Mouse (Mus musculus) embryonic facial prominence, embryonic 11.5 days (tissue): ENCODE results near the gene Sptlc2. TPM values are rescaled to one million over a fixed set of nuclear protein-coding genes. Genes with fewer than 3 reads are reported as not detected.

Source experiments
- ATAC-seq: fragments of 200-750 bp; cut with Nextera tagmentation; replicated peaks from 2 replicates; pipeline ENCODE4 v1.8.0; 2017; ENCODE audit warnings: low read depth; ENCODE audit not compliant: insufficient number of reproducible peaks, low FRiP score, low TSS enrichment
- DNase-seq: peaks from one replicate; pipeline ENCODE4 v3.0.0-alpha.2; 2015; ENCODE audit warnings: low spot score
- H3K27ac ChIP-seq: fragments of 300-500 bp; sonication (generic); replicated peaks from 2 replicates; pipeline ENCODE4 v1.5.1; 2014; ENCODE audit warnings: mild to moderate bottlenecking, low read depth, low read length, control low read depth
- H3K27me3 ChIP-seq: fragments of 300-500 bp; sonication (generic); 2 replicates; pipeline ENCODE4 v1.6.1; 2014; ENCODE audit warnings: mild to moderate bottlenecking, low read length, moderate library complexity, mixed read lengths; ENCODE audit not compliant: control insufficient read depth, insufficient read depth
- H3K36me3 ChIP-seq: fragments of 300-500 bp; sonication (generic); replicated peaks from 2 replicates; pipeline ENCODE4 v1.6.1; 2014; ENCODE audit warnings: low read depth, mild to moderate bottlenecking, low read length, moderate library complexity, mixed read lengths; ENCODE audit not compliant: control insufficient read depth, insufficient read depth
- H3K4me1 ChIP-seq: fragments of 300-500 bp; sonication (generic); 2 replicates; pipeline ENCODE4 v1.6.1; 2014; ENCODE audit warnings: low read length, mixed read lengths; ENCODE audit not compliant: control insufficient read depth, insufficient read depth
- H3K4me2 ChIP-seq: fragments of 300-500 bp; sonication (generic); 2 replicates; pipeline ENCODE4 v1.6.1; 2014; ENCODE audit warnings: low read depth, mild to moderate bottlenecking, control low read depth, low read length, moderate library complexity
- H3K4me3 ChIP-seq: fragments of 300-500 bp; sonication (generic); 2 replicates; pipeline ENCODE4 v1.5.1; 2014; ENCODE audit warnings: low read depth, low read length, control low read depth
- H3K9ac ChIP-seq: fragments of 300-500 bp; sonication (generic); replicated peaks from 2 replicates; pipeline ENCODE4 v1.6.1; 2014; ENCODE audit warnings: mild to moderate bottlenecking, control low read depth, low read length
- H3K9me3 ChIP-seq: fragments of 300-500 bp; sonication (generic); replicated peaks from 2 replicates; pipeline ENCODE4 v1.6.1; 2016; ENCODE audit warnings: mild to moderate bottlenecking, low read length, inconsistent platforms, mixed read lengths; ENCODE audit not compliant: control insufficient read depth
- WGBS: fragments of 180-500 bp; shearing (Covaris S2); extraction: QIAGEN DNeasy Blood & Tissue Kit; methylation state at CpG from one replicate; pipeline ENCODE4 v1.1.7; 2014; 5-methylcytosine and 5-hydroxymethylcytosine counted together
- polyA plus RNA-seq: library from polyadenylated mRNA; unstranded; fragments of >200 nt; fragmentation: Nextera tagmentation; extraction: Ambion mirVana; gene quantifications from 2 replicates; pipeline ENCODE4 v1.2.1, GENCODE M21; 2014

Gene Sptlc2
- polyA plus RNA-seq, 1 experiment from 2014 or later, result 65.0 TPM

- Histone ChIP-seq H3K9ac (no peak overlapping the region), H3K4me3 (no peak overlapping the region), H3K9me3 (no peaks in the 10 kb centered on the region), H3K27ac (no peak overlapping the region), H3K4me2 (no peak overlapping the region), H3K4me1 (no peaks in the 10 kb centered on the region), H3K27me3 (no peaks in the 10 kb centered on the region), H3K36me3 (no peaks in the 10 kb centered on the region)
- ATAC-seq (no peak), DNase-seq (peak; percentile 60)
- 42% methylated on average over 2 of the region's 2 CpGs for WGBS
Observed at GRCm38 (mm10) chr12:87334886-87335285, 53.3 kb downstream of the Sptlc2 start.

GRCm38 (mm10) chr12:87333794-87334193, 54.4 kb downstream of the Sptlc2 start:
- Histone ChIP-seq H3K9ac (no peak overlapping the region), H3K27ac (no peak overlapping the region), H3K4me1 (no peaks in the 10 kb centered on the region), H3K27me3 (no peaks in the 10 kb centered on the region), H3K4me3 (no peak overlapping the region), H3K36me3 (no peaks in the 10 kb centered on the region), H3K9me3 (no peaks in the 10 kb centered on the region), H3K4me2 (no peak overlapping the region)
- DNase-seq (no peak), ATAC-seq (no peak)

GRCm38 (mm10) chr12:87332511-87332910, 55.6 kb downstream of the Sptlc2 start:
- Histone ChIP-seq H3K9me3 (no peaks in the 10 kb centered on the region), H3K9ac (no peak overlapping the region), H3K4me1 (no peaks in the 10 kb centered on the region), H3K4me3 (no peak overlapping the region), H3K27me3 (no peaks in the 10 kb centered on the region), H3K27ac (no peak overlapping the region), H3K36me3 (no peaks in the 10 kb centered on the region), H3K4me2 (no peak overlapping the region)
- 80% methylated on average over 4 of the region's 4 CpGs for WGBS
- DNase-seq (no peak), ATAC-seq (no peak)

GRCm38 (mm10) chr12:87331908-87332307, 56.2 kb downstream of the Sptlc2 start:
- no peaks in the 10 kb centered on the region for H3K27me3 ChIP-seq
- H3K9me3 ChIP-seq, result no peaks in the 10 kb centered on the region
- no peaks in the 10 kb centered on the region for H3K36me3 ChIP-seq
- H3K27ac ChIP-seq, result no peak overlapping the region
- no peaks in the 10 kb centered on the region for H3K4me1 ChIP-seq
- no peak overlapping the region for H3K4me2 ChIP-seq
- WGBS, result 48% methylated on average over 5 of the region's 5 CpGs
- no peak for DNase-seq
- no peak overlapping the region for H3K9ac ChIP-seq
- no peak overlapping the region for H3K4me3 ChIP-seq
- no peak for ATAC-seq

- Histone ChIP-seq H3K27me3 (no peaks in the 10 kb centered on the region), H3K4me2 (no peak overlapping the region), H3K9ac (no peak overlapping the region), H3K4me3 (no peak overlapping the region), H3K9me3 (no peaks in the 10 kb centered on the region), H3K36me3 (no peaks in the 10 kb centered on the region), H3K4me1 (no peaks in the 10 kb centered on the region), H3K27ac (no peak overlapping the region)
- WGBS, result 59% methylated on average over 6 of the region's 6 CpGs
- DNase-seq (no peak), ATAC-seq (no peak)
Observed at GRCm38 (mm10) chr12:87331053-87331456, 57.1 kb downstream of the Sptlc2 start.

GRCm38 (mm10) chr12:87330213-87330612, 57.9 kb downstream of the Sptlc2 start:
- H3K27me3 ChIP-seq, result no peaks in the 10 kb centered on the region
- 50% methylated on average over 2 of the region's 2 CpGs for WGBS
- H3K4me1 ChIP-seq, result no peaks in the 10 kb centered on the region

GRCm38 (mm10) chr12:87328025-87328424, 60.1 kb downstream of the Sptlc2 start:
- Histone ChIP-seq H3K27me3 (no peaks in the 10 kb centered on the region), H3K4me1 (no peaks in the 10 kb centered on the region), H3K36me3 (no peaks in the 10 kb centered on the region), H3K4me3 (no peak overlapping the region), H3K27ac (no peak overlapping the region), H3K9me3 (no peaks in the 10 kb centered on the region), H3K4me2 (no peak overlapping the region), H3K9ac (no peak overlapping the region)
- no peak for ATAC-seq
- WGBS, result 45% methylated on average over 4 of the region's 4 CpGs
- DNase-seq, result no peak

More at GRCm38 (mm10) chr12:87330213-87330612, 57.9 kb downstream of the Sptlc2 start:
- Histone ChIP-seq H3K27ac (no peak overlapping the region), H3K9me3 (no peaks in the 10 kb centered on the region), H3K4me2 (no peak overlapping the region), H3K9ac (no peak overlapping the region), H3K4me3 (no peak overlapping the region), H3K36me3 (no peaks in the 10 kb centered on the region)
- ATAC-seq (no peak), DNase-seq (no peak)

GRCm38 (mm10) chr12:87327610-87328009, 60.5 kb downstream of the Sptlc2 start:
- no peaks in the 10 kb centered on the region for H3K9me3 ChIP-seq
- H3K4me3 ChIP-seq, result no peak overlapping the region
- H3K4me1 ChIP-seq, result no peaks in the 10 kb centered on the region
- no peak overlapping the region for H3K27ac ChIP-seq
- DNase-seq (peak; percentile 33), ATAC-seq (no peak)
- H3K27me3 ChIP-seq, result no peaks in the 10 kb centered on the region
- 20% methylated on average over 7 of the region's 7 CpGs for WGBS
- H3K4me2 ChIP-seq, result no peak overlapping the region
- H3K36me3 ChIP-seq, result no peaks in the 10 kb centered on the region
- no peak overlapping the region for H3K9ac ChIP-seq
